Mouse (Mus musculus) CD8-positive naive resting alpha-beta T cell, adult 57 days (primary cell): ENCODE data around the gene Cdca4. TPM values are rescaled to one million over a fixed set of nuclear protein-coding genes. Genes with fewer than 3 reads are reported as not detected.

Experiments used
- total RNA-seq: library from RNA; stranded (reverse); gene quantifications from one replicate; pipeline ENCODE4 v1.2.4, GENCODE M21; 2023

Gene Cdca4
- 33.8 TPM for total RNA-seq

GRCm38 (mm10) chr12:112829244-112829864 is at the start of gene Cdca4:
TSS of gene Cdca4 (minus strand) at chr12:112829423.

GRCm38 (mm10) chr12:112868178-112869087 is 39.2 kb upstream of the Cdca4 start, which contains the start of gene Gpr132:
TSS of gene Gpr132 (minus strand) at chr12:112868228.

GRCm38 (mm10) chr12:112808587-112809364 is 20.4 kb downstream of the Cdca4 start, which contains the start of gene Clba1:
TSS of gene Clba1 (plus strand) at chr12:112808937.

GRCm38 (mm10) chr12:112801864-112802846 is 27.1 kb downstream of the Cdca4 start, which contains the start of gene Ahnak2:
TSS of gene Ahnak2 (minus strand) at chr12:112802657.

Other genes with a start within 250 kb of the Cdca4 start
- 87.6 TPM for gene Inf2, start 240.6 kb downstream of the Cdca4 start, total RNA-seq
- 1.5 TPM for gene Adssl1, start 209.4 kb downstream of the Cdca4 start, total RNA-seq
- 20.4 TPM for gene Siva1, start 184.7 kb downstream of the Cdca4 start, total RNA-seq
- gene Akt1, start 154.5 kb downstream of the Cdca4 start, total RNA-seq, result 74.5 TPM
- 3.1 TPM for gene Zbtb42, start 150.6 kb downstream of the Cdca4 start, total RNA-seq
- gene Cep170b, start 109.0 kb downstream of the Cdca4 start, total RNA-seq, result 10.2 TPM
- gene Pld4, start 68.8 kb downstream of the Cdca4 start, total RNA-seq, result 24.4 TPM
- gene Ahnak2, start 26.8 kb downstream of the Cdca4 start, total RNA-seq, result not detected
- gene Clba1, start 20.5 kb downstream of the Cdca4 start, total RNA-seq, result not detected
- gene Gpr132, start 38.8 kb upstream of the Cdca4 start, total RNA-seq, result 227 TPM
- 8.6 TPM for gene Jag2, start 100.4 kb upstream of the Cdca4 start, total RNA-seq
- 19.4 TPM for gene Nudt14, start 112.7 kb upstream of the Cdca4 start, total RNA-seq
- gene Btbd6, start 147.1 kb upstream of the Cdca4 start, total RNA-seq, result 33.3 TPM
- 200 TPM for gene Brf1, start 171.3 kb upstream of the Cdca4 start, total RNA-seq
- gene Pacs2, start 185.1 kb upstream of the Cdca4 start, total RNA-seq, result 92.2 TPM
- gene Tex22, start 245.1 kb upstream of the Cdca4 start, total RNA-seq, result 1.5 TPM